Mouse (Mus musculus) layer of hippocampus, postnatal 36 days (tissue): ENCODE measurements around the gene Cep164. TPM values are rescaled to one million over a fixed set of nuclear protein-coding genes. Genes with fewer than 3 reads are reported as not detected.
A peak's percentile ranks its signal among the peaks of the same experiment; 100 is the strongest.
"Not testable (repeated sequence)": the region's sequence is repeated elsewhere in the genome, so short reads cannot be mapped to it uniquely, and the experiment has no call there.

ENCODE experiments used
- DNase-seq, 2 experiments: peaks; one replicate each; pipeline ENCODE4 v3.0.0; 2022
- total RNA-seq, 2 experiments: library from RNA; stranded (reverse); gene quantifications; 2 replicates each; pipeline ENCODE4 v1.2.3; 2021

Gene Cep164
- 10 to 100 TPM; 11.0 to 12.9 TPM for total RNA-seq

DNA sequence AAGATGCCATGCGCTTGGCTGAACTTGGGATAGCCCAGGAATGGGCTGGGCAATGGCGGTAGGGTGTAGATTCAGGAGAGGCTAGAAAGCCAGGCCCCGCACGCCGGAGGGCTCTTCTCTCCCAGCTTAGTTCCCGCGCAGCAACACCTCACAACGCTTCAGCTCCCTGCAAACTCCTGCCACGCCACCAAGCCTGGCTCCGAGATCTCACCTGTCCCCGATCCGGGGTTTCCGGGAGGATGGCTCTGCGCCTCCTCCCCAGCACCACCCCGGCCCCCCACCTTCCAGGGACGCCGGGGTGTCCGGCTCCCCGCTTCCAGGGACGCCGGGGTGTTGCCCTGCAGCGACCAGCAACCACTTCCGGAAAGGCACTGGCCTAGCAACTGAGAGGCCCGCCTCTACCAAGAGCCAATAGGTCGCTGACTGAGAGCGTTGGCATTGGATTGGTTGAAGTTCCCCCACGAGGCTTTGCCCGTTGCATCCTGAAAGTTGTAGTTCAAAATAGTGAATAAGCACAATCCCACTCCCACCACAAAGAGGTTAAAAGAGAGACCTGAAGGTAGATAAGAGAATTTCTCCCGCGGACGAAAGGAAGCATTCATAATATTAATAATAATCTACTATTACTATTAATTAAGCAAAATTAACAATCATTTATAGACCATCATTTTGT is at the start of gene Cep164:
Gene Cep164 (minus strand): TSS at position 401 of the 673 bp plus-strand sequence.
- DNase-seq: peak; percentile 84 to 87

DNA sequence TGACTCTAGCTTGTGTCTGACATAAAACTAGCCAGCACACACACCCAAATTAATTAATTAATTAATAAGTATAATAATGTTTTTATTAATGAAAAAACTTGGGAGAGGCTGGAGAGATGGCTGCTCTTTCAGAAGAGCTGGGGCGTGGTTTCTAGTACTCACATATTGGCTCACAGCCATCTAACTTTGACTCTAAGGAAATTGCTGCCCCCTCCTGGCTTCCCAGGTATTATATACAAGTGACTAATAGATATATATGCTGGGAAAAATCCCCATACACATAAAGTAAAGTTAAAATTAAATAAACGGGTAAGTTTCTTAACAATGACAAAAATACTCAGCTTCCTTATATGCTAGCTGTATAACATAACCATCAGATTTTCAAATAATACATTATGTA is 49.4 kb upstream of the Cep164 start:
- DNase-seq: no peak

DNA sequence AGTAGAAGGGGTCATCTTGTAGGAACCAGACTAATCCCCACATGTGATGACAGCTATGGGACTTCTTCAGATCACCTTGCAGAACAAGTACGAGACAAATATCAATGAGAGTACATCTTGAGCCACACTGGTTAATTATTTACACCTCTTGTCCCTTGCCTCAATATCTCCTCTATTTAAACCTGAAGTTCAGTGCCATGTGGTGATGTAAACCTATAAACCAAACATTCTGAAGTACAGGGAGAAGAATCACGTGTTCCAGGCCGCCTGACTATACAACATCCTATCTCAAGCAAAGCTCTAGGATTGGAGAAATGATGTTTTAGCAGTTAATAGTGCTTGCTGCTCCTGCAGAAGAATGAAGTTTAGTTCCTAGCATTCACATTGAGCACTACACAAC is 41.8 kb upstream of the Cep164 start:
- no peak for DNase-seq

DNA sequence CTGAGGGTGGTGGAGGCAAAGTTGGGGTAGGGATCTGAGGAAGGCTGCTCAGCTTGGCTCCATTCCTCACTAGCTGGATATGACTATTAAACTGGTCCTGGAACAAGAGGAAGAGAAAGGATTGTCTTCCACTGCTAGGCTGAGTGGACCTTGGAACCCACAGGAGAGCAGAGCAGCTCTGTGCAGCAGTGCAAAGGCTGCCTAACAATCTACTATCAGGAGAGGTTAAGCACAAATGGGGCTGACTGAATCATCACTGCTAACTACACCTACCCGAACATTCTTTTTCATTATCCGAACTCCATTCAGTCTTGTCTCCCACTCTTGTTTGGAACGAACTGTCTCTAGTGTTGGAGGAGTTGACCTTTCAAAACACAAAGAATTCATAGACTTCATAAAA is 40.7 kb upstream of the Cep164 start:
- no peak for DNase-seq

DNA sequence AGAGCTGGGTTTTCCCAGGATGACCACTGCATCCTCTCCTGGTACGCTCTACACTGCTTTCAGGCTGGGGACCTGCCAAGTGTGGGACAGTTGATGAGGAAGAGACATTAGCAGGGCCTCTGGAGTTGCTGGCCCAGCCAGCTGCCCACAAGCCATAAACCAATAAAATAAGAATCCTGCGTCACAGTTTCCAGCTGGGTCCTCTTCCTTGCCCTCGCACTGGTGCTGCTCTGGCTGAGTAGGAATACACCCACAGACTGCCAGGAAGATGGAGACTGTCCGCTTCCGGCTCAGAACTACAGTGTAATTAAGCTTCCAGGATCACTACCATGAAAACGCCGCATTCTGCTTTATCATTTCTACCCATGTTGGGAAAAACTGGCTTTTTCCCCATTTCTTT is 33.3 kb upstream of the Cep164 start:
- no peak for DNase-seq

DNA sequence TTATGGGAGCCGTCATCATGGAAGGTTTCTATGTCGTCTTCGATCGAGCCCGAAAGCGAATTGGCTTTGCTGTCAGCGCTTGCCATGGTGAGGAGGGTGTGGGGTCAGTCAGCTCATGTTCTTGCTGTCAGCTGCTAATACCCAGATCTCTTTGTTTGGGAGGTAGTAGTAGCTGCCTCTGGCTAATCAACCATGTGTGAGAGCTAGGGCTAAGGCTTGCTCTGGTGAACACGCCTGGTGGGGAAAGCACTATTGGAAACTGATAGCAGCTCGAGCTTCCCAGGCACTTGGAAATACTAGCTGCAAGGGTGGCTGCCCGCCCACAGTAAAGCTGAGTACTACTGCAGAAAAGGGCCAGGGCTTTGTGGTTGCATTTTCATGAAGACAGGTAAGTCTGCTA is 30.9 kb upstream of the Cep164 start:
- no peak for DNase-seq

DNA sequence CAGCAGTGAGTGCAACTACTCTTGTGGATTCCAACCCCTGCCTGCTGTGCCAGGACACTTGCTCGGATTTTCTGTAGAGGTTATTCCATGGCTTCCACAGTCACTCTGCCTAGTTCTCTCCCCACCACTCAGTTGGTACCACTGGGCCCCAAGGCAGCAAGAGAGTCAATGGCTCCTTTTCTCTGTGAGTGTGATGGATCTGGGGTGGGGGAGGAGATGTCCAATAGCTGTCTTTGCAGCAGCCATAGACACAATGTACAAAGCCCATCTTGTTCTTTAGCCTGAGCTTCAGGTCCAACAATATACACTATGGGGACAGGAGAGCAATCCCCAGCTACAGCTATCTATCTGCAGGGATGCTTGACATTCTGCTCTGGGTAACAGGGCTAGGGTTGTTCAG is 25.6 kb upstream of the Cep164 start:
- no peak for DNase-seq

DNA sequence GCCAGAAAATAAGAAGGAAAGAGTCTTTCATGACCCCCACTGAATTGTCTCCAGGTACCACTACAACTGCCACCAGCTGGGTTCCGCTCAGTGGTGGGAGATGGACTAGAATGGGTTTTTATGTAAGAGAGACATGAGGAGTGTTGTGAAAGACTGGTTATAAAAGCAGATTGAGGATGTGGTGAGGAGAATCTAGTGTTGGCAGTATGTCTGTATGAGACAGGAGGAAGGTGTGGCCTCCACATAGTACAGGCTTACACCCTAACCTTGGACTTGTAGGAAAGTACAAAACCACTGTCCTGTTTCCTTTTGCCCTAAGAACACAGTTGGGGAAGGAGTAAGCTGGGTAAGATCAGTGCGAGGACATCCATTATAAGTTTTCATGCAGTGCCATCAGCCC is 25.2 kb upstream of the Cep164 start:
- DNase-seq: no peak

DNA sequence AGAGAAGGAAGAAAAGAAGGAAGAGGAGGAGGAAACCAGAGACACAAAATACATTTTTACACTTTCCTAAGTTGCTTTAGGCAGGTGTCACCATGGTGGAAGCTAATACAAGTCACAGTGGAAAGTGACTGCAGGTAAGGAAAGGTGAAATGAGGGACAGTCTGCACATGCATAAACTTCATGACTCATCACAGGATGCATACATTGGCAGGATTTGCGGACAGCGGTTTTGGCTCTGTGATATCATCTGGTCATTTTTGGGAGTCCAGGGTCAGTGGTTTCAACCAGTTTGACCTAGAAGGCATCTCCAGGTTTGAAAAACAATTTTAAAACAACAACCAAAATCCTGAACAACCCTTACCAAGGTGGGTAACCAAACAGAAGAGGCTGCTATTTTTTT is 23.3 kb upstream of the Cep164 start:
- no peak for DNase-seq

DNA sequence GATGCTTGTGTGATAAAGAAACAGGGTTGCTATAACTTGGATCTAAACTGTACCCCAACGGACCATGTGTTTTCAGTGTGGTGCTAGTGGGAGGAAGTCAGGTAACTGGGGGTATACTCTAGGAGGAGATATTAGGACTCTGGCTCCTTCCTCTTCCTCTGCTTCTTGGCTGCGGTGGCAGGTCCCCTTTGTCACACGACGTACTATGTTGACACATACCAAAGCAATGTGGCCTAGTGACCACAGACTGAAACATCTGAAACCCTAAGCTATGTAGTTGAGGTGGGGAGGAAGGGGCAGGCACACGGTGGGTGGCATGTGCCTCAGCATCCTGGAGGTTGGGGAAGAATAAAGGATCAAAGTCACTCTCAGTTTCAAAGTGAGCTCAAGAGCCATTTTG is 22.8 kb upstream of the Cep164 start:
- no peak for DNase-seq

DNA sequence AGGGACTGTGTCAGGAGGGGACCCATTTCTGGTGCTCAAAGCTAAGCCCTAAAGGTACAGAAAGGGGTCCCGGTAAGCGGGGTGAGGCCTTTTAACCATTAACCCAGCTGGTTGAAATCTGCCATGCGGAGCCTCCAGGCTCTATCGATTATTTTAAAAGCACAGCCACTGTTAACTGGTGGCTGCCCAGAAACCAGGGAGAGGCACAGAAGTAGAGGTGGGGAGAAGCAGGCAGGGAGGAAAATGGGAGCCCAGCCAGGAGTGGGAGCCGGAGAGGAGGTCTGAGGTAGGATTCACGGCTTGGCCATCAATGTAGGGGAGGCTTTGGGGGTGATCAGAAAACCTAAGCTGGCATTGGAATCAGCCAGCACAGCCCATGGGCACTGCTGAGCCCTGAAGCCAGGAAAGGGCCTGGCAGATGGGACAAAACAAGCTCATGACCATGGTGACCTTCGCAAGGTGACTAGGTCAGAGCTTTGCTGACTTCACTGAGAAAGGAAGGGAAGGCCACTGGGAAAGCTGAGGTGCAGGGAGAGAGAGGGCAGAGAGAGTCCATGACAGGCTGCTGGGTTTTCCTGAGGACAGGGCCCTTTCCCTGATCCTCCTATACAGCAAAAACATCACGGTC is 22.2 kb upstream of the Cep164 start:
- DNase-seq: no peak

DNA sequence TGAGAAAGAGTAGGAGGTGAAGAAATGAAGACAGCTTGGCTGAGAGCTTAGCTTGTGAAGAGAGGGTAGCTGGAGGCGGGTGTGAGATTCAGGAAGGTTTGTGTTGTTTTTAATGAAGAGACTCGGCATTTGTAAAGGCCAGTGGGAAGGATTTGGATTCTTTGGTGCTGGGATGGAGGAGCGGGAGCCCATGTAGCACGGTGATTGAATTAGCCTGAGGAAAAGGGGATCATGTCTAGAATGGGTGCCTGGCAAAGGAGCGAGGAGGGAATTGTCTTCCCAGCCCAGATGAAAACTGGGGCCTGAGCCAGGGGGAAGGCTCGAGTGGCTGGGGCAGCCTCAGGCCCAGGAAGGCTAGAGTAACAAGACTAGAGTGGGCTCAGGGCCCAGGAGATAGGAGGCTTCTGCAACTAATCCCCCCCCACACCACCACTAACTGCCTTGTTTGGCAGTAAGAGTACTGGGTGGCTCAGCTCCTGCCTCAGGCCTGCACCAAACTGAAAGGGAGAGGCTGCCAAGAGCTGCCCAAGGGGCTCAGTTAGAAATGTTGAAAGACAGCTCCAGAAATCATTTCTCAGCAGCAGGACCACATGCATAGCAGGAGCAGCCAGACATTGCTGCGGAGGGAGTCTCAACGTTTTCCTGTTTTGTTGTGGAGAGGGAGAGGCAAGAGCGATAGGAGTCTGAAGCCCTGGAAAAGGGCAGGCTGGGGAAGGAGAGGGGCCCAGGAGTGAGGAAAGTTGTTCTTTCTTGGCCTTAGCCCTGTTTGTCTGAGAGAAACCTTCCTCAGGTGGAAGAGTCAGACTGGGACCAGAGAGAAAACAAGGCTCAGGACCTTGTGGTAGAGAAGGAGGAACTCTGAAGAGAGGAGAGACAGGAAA is 21.3 kb upstream of the Cep164 start:
- DNase-seq: no peak

DNA sequence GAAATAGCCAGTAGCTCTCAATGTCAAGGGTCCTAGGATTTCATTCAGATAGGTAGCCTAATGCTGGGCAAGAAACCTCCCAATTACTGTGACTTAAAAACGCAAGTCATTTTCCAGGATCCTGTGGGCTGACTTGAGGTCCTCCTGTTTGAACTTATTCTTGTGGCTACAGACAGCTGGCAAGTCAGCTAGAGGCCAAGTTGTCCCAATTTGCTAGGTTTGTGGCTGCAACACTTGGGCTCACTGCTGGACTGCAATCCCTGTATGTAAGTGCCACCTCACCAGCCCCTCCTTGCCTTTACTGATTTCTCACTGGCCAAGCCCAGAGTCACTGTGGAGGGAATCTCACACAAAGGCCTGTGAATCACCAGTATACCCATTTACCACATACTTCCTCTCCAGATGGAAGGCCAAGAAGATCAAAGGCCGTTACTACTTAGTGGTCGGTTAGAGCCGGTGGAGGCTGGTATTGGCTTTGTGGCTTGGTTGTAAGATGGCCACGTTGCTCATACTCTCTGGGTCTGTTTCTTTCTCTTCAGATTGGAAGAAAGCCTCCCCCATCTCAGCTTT is 18.5 kb upstream of the Cep164 start:
- DNase-seq: no peak

DNA sequence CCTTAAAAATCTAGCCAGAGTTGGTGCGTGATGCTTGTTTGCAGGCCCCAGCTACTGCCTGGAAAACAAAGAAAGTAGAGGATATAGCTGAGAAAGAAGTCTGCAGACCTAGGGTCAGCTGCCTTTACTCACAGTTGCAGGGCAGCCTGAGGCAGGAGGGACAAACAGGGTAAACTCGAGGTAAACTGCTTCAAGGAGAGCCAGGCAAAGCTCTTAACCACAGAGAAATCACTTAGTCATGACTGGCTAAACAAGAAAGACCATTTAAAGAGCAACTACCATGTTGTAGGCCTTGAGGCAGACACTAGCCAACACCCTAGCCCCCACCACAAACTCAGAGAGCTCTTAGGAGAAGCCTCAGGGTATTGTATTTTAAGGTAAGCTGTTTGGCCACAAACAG is 17.7 kb upstream of the Cep164 start:
- DNase-seq: not testable (repeated sequence)

DNA sequence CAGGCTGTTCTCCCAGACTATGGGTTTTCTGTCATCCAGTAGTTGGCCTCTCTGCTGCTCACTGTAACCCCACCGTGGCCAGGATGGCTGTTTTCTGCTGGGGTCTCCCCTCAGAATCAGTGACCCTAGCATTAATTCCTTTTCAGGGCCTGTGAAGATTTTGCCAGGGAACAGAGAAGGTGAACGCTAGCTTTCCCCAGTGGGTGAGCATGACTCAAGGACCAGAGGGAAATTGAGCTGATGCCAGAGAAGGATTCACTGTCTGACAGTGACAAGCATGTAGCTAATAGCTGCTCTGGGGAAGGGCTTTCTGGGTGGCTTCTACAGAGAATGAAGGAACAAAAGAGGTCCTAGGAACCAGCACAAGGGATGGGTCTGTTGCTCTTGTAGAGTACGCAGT is 17.1 kb upstream of the Cep164 start:
- DNase-seq: no peak

DNA sequence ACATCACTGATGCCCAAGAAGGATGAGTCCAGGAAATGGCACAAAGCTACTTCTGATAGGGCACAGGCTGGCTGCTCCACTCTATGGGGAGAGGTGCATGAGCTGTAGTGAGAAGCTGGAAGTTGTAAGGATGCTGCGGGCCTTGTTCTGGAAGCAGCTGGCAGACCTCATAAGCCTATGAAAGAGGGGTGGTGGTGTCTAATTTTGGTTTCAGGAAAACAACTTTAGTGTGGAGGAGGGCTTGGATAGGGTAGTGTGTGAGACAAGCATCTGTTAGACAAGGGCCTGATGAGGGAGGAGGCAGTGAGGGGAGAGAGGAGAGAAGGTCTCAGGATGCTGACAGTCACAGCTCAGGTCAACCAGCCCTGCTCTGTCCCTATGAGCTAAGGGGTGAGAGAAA is 15.3 kb upstream of the Cep164 start:
- DNase-seq: no peak

DNA sequence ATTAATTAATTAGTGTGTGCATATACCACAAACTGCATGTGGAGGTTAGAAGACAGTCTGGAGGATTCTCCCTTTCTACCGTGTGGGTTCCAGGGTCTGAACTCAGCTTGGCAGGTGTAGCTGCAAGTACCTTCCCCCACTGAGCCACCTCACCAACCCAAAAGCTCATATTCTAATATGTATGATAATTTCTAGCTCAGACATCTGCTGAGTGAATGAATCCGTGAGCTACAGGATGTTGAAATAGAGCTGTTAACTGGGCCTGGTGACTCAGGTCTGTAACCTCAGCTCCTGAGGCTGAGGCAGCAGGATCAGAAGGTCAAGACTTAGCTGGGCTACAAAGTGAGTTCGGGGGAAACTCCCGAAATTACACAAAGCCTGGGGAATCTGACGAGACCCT is 14.5 kb upstream of the Cep164 start:
- no peak for DNase-seq

DNA sequence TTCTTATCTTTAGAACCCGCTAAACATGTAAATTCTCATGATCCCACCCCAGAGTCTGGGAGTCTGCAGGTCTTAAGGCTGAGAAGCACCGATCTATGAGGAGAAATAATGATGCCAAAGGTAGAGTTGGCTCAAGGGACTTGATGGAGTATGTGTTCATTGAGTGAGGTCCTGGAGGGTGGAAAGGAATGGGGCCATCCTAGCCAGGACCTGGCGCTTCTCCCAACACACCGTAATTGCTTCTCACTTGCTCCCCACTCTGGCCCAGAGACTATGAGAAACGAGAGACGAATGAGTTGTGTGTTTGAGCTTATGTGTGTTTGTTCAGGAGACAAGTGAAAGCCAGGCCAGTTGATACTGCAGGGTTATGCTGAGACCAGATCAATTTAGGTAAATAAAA is 13.0 kb upstream of the Cep164 start:
- DNase-seq: no peak

DNA sequence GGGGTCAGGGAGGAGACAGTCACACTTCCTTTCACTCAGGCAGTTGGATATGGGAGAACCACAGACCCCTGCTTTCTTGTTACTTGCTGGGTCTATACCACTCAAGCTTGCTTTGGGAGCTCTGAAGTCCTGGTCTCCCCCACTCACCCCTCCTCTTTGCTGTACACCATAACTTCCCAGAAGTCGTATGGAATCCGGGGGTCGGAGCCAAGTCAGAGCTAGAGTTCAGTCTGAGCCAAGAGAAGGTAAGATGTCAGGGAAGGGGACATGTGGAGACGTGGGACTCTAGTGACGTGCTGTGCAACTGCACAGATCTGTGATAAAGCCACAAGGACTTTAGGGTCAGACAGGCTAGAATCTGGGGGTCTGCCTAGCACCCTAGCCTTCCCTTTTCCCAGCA is 11.8 kb upstream of the Cep164 start:
- DNase-seq: no peak

DNA sequence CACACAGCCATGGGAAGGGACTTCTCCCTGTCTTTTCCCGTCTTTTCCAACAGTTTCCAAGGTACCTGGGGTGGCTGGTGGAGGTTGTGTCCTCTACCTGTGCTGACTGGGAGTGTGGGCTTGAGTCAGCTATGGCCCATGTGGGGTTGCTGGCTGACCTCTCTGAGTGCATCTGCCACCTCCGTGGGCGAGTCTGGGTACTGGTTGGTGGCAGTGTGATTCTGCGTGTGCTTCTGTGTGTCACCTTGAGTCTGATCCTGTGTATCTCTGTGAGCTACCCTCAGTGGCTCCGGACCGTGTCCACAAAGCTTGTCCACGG is 11.4 kb upstream of the Cep164 start:
- DNase-seq: no peak

DNA sequence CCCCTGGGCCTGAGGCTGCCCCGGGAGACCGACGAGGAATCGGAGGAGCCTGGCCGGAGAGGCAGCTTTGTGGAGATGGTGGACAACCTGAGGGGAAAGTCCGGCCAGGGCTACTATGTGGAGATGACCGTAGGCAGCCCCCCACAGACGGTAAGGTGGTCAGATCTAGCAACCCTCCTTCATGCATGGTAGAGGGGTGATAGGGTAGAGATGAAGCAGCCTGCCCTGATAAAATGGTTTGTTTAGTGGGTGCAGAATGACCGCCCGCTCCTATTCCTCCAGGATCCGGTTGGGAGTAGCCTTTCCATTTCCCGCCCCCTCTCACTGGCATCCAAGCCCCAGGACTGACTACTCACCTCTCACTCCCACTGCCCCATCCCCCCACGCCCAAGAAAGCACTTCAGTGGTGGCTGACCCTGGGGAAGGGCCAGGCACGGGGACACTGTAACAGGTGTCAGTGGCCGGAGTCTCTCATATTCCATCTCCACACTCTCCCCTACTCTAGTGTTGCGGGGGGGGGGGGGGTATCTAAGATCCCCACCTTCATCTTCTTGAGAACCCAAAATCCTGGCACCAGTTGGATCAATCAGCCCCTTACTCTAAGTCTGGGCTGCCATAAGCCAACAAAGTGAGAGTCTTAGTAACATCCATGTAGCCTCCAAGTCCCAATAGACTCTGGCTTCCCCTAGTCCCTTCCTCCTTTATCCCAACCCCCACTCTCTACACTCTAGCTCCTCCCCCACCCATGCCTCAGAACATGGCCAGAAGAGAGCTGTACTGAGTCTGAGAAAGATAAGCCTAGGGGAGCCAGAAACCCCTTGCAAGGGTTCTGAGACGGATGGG is 10.9 kb upstream of the Cep164 start:
- no peak for DNase-seq

DNA sequence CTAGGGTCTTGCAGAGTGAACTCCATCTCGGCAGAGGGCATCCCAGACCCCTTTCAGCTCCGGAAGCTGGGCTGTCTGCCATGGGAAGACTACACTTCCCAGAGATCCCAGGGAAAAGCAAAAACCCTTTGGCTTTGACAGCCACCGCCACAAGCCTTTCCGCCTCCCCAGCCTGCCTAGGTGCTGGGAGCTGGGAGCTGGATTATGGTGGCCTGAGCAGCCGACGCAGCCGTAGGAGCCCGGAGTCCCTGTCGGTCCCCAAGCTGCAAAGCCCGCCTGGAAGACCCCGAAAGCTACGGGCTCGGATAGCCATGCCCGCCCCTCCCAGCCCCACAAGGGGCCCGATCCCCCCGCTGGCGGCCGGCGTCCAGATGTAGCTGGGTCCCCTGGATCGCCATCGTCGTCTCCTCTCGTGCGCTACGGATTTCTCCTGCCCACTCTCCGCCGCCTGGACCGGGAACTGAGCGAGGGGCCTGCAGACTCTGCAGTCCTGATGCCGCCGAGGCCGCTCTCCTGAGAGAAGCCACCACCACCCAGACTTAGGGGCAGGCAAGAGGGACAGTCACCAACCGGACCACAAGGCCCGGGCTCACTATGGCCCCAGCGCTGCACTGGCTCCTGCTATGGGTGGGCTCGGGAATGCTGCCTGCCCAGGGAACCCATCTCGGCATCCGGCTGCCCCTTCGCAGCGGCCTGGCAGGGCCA is 10.1 kb upstream of the Cep164 start, which contains the start of gene Bace1:
Gene Bace1 (plus strand): TSS at position 147 of the 705 bp plus-strand sequence.
- DNase-seq: peak; percentile 86 to 87
